ENCODE assay signal across 22 mouse cellular contexts in the genomic region with DNA sequence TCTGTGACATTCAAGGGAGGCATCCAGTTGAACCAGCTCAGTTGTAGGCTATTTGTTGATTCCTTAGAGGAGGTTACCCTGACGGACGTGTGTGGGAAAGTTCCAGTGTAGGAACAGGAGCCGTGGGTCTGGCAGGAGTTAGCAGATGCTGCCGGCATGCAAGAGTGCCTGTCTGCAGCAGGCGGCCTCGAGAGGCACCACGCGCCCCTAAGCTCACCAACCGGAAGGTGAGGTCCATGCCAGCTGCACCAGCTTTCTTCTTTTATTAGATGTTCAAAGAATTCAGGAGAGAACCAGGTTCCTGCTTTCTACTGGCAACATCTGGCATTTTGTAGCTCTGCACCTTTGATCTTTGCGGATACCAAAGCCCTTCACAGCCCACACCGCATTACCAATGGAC. TPM values are rescaled to one million over a fixed set of nuclear protein-coding genes. Genes with fewer than 3 reads are reported as not detected.
DNase-seq lines count a peak whose midpoint lies in the region; ATAC-seq and TF ChIP-seq lines count a peak whose summit lies in the region.
"Had no signal": no experiment of that assay in that cellular context is flagged by ENCODE, and none has a peak within 500 bp of the region (broad histone marks: within the 10 kb centered on the region; RNA-seq: fewer than 3 reads in every experiment).

No protein-coding gene starts in this region.

- no peaks in the 10 kb centered on the region for H3K36me3 ChIP-seq in hindbrain, embryonic 15.5 days
- no peaks in the 10 kb centered on the region for H3K36me3 ChIP-seq in hindbrain, postnatal 0 days (ENCODE audit: insufficient read depth, low read length)
- H3K36me3 ChIP-seq in intestine, embryonic 16.5 days (ENCODE audit: control insufficient read depth, insufficient read depth, low read length) = no peaks in the 10 kb centered on the region
- H3K36me3 ChIP-seq in neural tube, embryonic 14.5 days (ENCODE audit: control insufficient read depth, insufficient read depth, low read length) = no peaks in the 10 kb centered on the region

- no peaks in the 10 kb centered on the region for H3K9me3 ChIP-seq in hindbrain, embryonic 15.5 days
- H3K9me3 ChIP-seq in hindbrain, postnatal 0 days (ENCODE audit: low read length) = no peaks in the 10 kb centered on the region
- no peaks in the 10 kb centered on the region for H3K9me3 ChIP-seq in intestine, embryonic 16.5 days (ENCODE audit: control insufficient read depth, low read length)
- H3K9me3 ChIP-seq in neural tube, embryonic 14.5 days (ENCODE audit: control insufficient read depth, low read length) = no peaks in the 10 kb centered on the region

- no peaks in the 10 kb centered on the region for H3K27me3 ChIP-seq in hindbrain, embryonic 15.5 days
- H3K27me3 ChIP-seq in hindbrain, postnatal 0 days (ENCODE audit: insufficient read depth, low read length) = no peaks in the 10 kb centered on the region
- H3K27me3 ChIP-seq in intestine, embryonic 16.5 days (replicated peaks; ENCODE audit: control insufficient read depth, insufficient read depth, low read length) = no peaks in the 10 kb centered on the region
- H3K27me3 ChIP-seq in neural tube, embryonic 14.5 days (ENCODE audit: control insufficient read depth, insufficient read depth, low read length) = no peaks in the 10 kb centered on the region

- H3K4me1 ChIP-seq in hindbrain, embryonic 15.5 days (replicated peaks) = peaks cover 4% of the 10 kb centered on the region
- H3K4me1 ChIP-seq in hindbrain, postnatal 0 days (ENCODE audit: insufficient read depth, low read length) = no peaks in the 10 kb centered on the region
- 0 out of 2 replicates have a peak, but pooled peaks cover 2% of the 10 kb centered on the region for H3K4me1 ChIP-seq in intestine, embryonic 16.5 days (ENCODE audit: control insufficient read depth, insufficient read depth, low read length)
- H3K4me1 ChIP-seq in neural tube, embryonic 14.5 days (ENCODE audit: control insufficient read depth, insufficient read depth, low read length) = no peaks in the 10 kb centered on the region

- 0 out of 2 replicates have a peak overlapping the region, but pooled peaks have one; percentile 47 for H3K27ac ChIP-seq in hindbrain, embryonic 15.5 days (replicated peaks)
- no peak overlapping the region for H3K27ac ChIP-seq in hindbrain, postnatal 0 days
- H3K27ac ChIP-seq in intestine, embryonic 16.5 days (ENCODE audit: low read length) = no peak overlapping the region
- peak overlapping the region; percentile 60; the same call in 1 of the 2 replicates for H3K27ac ChIP-seq in neural tube, embryonic 14.5 days (ENCODE audit: low read depth, low read length)
- H3K27ac ChIP-seq: macrophage had no signal

- WGBS in hindbrain, embryonic 15.5 days = 75% methylated on average over 11 of the region's 11 CpGs
- WGBS in hindbrain, postnatal 0 days = 69% methylated on average over 11 of the region's 11 CpGs
- 73% methylated on average over 11 of the region's 11 CpGs for WGBS in intestine, embryonic 16.5 days
- WGBS in neural tube, embryonic 14.5 days = 76% methylated on average over 11 of the region's 11 CpGs

- no peak overlapping the region for H3K4me2 ChIP-seq in hindbrain, embryonic 15.5 days
- no peak overlapping the region for H3K4me2 ChIP-seq in hindbrain, postnatal 0 days (ENCODE audit: low read depth, low read length)
- 0 out of 2 replicates have a peak overlapping the region, but pooled peaks have one; percentile 9 for H3K4me2 ChIP-seq in intestine, embryonic 16.5 days (ENCODE audit: low read depth, low read length)
- H3K4me2 ChIP-seq in neural tube, embryonic 14.5 days (ENCODE audit: low read depth, low read length) = no peak overlapping the region
- H3K4me2 ChIP-seq: heart, embryonic 11.5 days; liver, embryonic 11.5 days; lung, embryonic 14.5 days; midbrain, embryonic 11.5 days had no signal

- no peak overlapping the region for H3K9ac ChIP-seq in hindbrain, embryonic 15.5 days
- H3K9ac ChIP-seq in hindbrain, postnatal 0 days (replicated peaks; ENCODE audit: low read length) = no peak overlapping the region
- H3K9ac ChIP-seq in intestine, embryonic 16.5 days (ENCODE audit: low read depth, low read length) = no peak overlapping the region
- no peak overlapping the region for H3K9ac ChIP-seq in neural tube, embryonic 14.5 days (replicated peaks; ENCODE audit: low read depth, low read length)
- H3K9ac ChIP-seq: lung, embryonic 14.5 days had no signal

- TF ChIP-seq CTCF in hindbrain, postnatal 0 days (IDR thresholded peaks at IDR 0.05; ENCODE audit: low read depth) = no peak

- no peak overlapping the region for H3K4me3 ChIP-seq in hindbrain, embryonic 15.5 days
- H3K4me3 ChIP-seq in hindbrain, postnatal 0 days (ENCODE audit: low read length) = no peak overlapping the region
- H3K4me3 ChIP-seq in intestine, embryonic 16.5 days (ENCODE audit: low read length) = no peak overlapping the region
- no peak overlapping the region for H3K4me3 ChIP-seq in neural tube, embryonic 14.5 days (ENCODE audit: low read depth, low read length)

- ATAC-seq in hindbrain, embryonic 15.5 days (ENCODE audit: low FRiP score, low read depth) = no peak
- ATAC-seq in hindbrain, postnatal 0 days = no peak
- ATAC-seq in intestine, embryonic 16.5 days = no peak
- no peak for ATAC-seq in neural tube, embryonic 14.5 days (ENCODE audit: low read depth)

- DNase-seq in hindbrain, postnatal 0 days (ENCODE audit: low spot score) = no peak
- peak; percentile 33 for DNase-seq in R1 (ENCODE audit: low read depth, low spot score)
- DNase-seq in kidney, adult 8-10 months = no peak
- no peak for DNase-seq in heart, adult 18-20 months
- DNase-seq: adrenal gland, postnatal 10 days; cerebellum, adult 11-12 months; cerebellum, postnatal 36 days; gastrocnemius, postnatal 25 days; heart, postnatal 14 days; kidney, postnatal 14 days; thymus, adult 2 months had no signal

RNA-seq across cellular contexts. Expression of a gene that starts 9.1 kb away (rescaled TPM):
- polyA plus RNA-seq in hindbrain, embryonic 15.5 days (2015; fragmentation: Nextera tagmentation; extraction: Ambion mirVana) = 2.1 TPM in 2 replicates
- 2.0 and 2.9 TPM in 2 replicates for total RNA-seq in hindbrain, postnatal 0 days (2014; rRNA removed)
- 1.2 and 1.3 TPM in 2 replicates for polyA plus RNA-seq in hindbrain, postnatal 0 days (2015; fragmentation: Nextera tagmentation; extraction: Ambion mirVana)
- polyA plus RNA-seq in intestine, embryonic 16.5 days (2015; fragmentation: Nextera tagmentation; extraction: Ambion mirVana) = not detected in 2 replicates
- polyA plus RNA-seq in neural tube, embryonic 14.5 days (2014; fragmentation: Nextera tagmentation; extraction: Ambion mirVana) = 2.2 and 2.8 TPM in 2 replicates
- not detected for total RNA-seq in heart, adult 18-20 months (2021)
- total RNA-seq: adrenal gland, postnatal 10 days; gastrocnemius, postnatal 25 days; heart, postnatal 14 days; neutrophil, adult 5-6 weeks had no signal
- polyA plus RNA-seq: C2C12; intestine, embryonic 14.5 days; liver, embryonic 11.5 days; macrophage; thymus, adult 2 months had no signal

Comparison
In these comparisons a context has a peak if more than half of its experiments do, and no peak if none do; other contexts are left out.
1. H3K27ac ChIP-seq: peak in hindbrain, embryonic 15.5 days (single experiment) and neural tube, embryonic 14.5 days (single experiment); none in hindbrain, postnatal 0 days (single experiment) and intestine, embryonic 16.5 days (single experiment).